Mouse (Mus musculus): ENCODE data around the gene Plscr4.

DNA sequence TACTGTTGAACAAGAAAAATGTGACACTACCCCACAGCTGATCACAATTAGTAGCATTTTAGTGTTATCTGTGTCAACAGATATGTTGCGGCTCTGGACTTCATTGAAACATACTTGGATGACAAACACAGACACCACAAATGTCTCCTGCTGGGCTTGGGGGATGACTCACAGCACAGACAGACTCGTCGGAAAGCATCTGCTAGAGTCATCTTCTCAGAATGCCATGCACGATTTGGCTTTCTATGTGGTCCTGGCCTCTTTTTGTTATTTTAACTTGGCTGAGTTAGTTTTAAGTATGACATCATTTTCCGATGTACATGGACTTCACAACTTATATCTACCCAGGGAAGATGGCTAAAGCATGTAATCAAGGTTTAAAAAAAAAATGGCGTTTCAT lies 80.6 kb downstream of the Plscr4 start:
- TF ChIP-seq EP300 (IDR thresholded peaks at IDR 0.05; ENCODE audit: low read depth) = no peak
- no peak for TF ChIP-seq CTCF (IDR thresholded peaks at IDR 0.05; ENCODE audit: low read depth)
